Mouse (Mus musculus): ENCODE measurements at regions not wholly inside any gene's neighbourhood (a gene's known extent, or its start where the extent isn't known, plus 50 kb on each side); places are given as distances from the start of the nearest gene placed in this dataset.

- H3K4me1 ChIP-seq = no peaks in the 10 kb centered on the region
- H3K4me3 ChIP-seq = no peak overlapping the region
These were observed 210.5 kb upstream of the Klf14 start for GRCm38 (mm10) chr6:31169343-31169742.

DNA sequence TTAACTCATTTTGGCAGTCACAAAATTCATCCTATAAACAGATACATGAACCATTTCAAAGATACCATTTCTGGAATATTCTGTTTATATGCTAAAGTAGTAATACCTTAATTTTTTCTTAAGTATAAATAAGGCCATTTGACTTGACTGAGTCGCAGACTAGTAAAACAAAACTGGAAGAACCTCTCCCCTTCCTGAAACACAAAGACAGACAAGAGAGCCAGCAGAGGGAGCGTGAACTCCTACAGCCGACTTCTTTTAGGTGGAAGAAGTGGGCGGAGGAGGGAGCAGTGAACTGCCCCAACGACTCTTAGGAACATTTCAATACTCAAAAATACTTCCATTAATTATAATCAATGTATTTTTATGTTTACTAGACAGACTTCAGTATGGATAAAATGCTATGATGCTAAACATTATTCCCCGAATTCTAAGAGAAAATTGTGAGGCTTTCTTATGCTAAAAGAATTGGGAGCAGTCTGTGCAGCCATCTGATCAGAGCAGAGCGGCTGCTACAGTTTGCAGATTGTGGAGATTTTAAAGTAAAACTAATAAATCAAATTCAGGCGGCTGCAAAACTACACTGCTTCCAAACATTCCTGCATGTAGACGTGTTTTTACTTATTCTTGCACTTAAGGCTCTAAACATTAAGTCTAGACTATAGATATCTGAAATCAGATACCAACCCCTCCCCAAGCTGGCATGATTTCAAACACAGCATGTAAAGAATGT is 211.2 kb upstream of the Klf14 start:
- no peak overlapping the region for H3K4me3 ChIP-seq
- no peaks in the 10 kb centered on the region for H3K27me3 ChIP-seq (ENCODE audit: low read depth, poor library complexity, severe bottlenecking)
- WGBS = 70% methylated on average over 9 of the region's 9 CpGs
- no peaks in the 10 kb centered on the region for H3K4me1 ChIP-seq
- H3K9me3 ChIP-seq (replicated peaks) = no peaks in the 10 kb centered on the region
- H3K36me3 ChIP-seq = no peaks in the 10 kb centered on the region
- no peak overlapping the region for H3K27ac ChIP-seq (replicated peaks)
- DNase-seq (ENCODE audit: low spot score) = no peak

More at GRCm38 (mm10) chr6:31169343-31169742, 210.5 kb upstream of the Klf14 start:
- no peak for DNase-seq (ENCODE audit: low spot score)
- H3K27me3 ChIP-seq (ENCODE audit: low read depth, poor library complexity, severe bottlenecking) = no peaks in the 10 kb centered on the region; the same call in 1 of the 2 replicates
- H3K36me3 ChIP-seq = no peaks in the 10 kb centered on the region
- no peak overlapping the region for H3K27ac ChIP-seq (replicated peaks)
- WGBS = 89% methylated on average over 9 of the region's 9 CpGs
- no peaks in the 10 kb centered on the region for H3K9me3 ChIP-seq (replicated peaks)

GRCm38 (mm10) chr6:31171831-31172569 is 213.1 kb upstream of the Klf14 start:
- no peak for DNase-seq (ENCODE audit: low spot score)
- no peaks in the 10 kb centered on the region for H3K9me3 ChIP-seq (replicated peaks)
- 92% methylated on average over 10 of the region's 10 CpGs for WGBS

GRCm38 (mm10) chr6:31175769-31176168 is 216.9 kb upstream of the Klf14 start:
- no peaks in the 10 kb centered on the region for H3K4me1 ChIP-seq
- H3K36me3 ChIP-seq = no peaks in the 10 kb centered on the region
- 79% methylated on average over 6 of the region's 6 CpGs for WGBS
- no peaks in the 10 kb centered on the region for H3K9me3 ChIP-seq (replicated peaks)
- DNase-seq (ENCODE audit: low spot score) = no peak
- no peak overlapping the region for H3K27ac ChIP-seq (replicated peaks)
- H3K27me3 ChIP-seq (ENCODE audit: low read depth, poor library complexity, severe bottlenecking) = no peaks in the 10 kb centered on the region; the same call in none of the 2 replicates
- H3K4me3 ChIP-seq = no peak overlapping the region

More at GRCm38 (mm10) chr6:31171831-31172569, 213.1 kb upstream of the Klf14 start:
- no peak overlapping the region for H3K4me3 ChIP-seq
- no peaks in the 10 kb centered on the region for H3K36me3 ChIP-seq
- no peaks in the 10 kb centered on the region for H3K27me3 ChIP-seq (ENCODE audit: low read depth, poor library complexity, severe bottlenecking)
- no peaks in the 10 kb centered on the region for H3K4me1 ChIP-seq
- no peak overlapping the region for H3K27ac ChIP-seq (replicated peaks)

- Histone ChIP-seq H3K4me3 (no peak overlapping the region), H3K27me3 (ENCODE audit: low read depth, poor library complexity, severe bottlenecking) (no peaks in the 10 kb centered on the region; the same call in none of the 2 replicates), H3K4me1 (no peaks in the 10 kb centered on the region), H3K36me3 (no peaks in the 10 kb centered on the region), H3K27ac (replicated peaks) (no peak overlapping the region), H3K9me3 (replicated peaks) (no peaks in the 10 kb centered on the region)
- WGBS = 91% methylated on average over 8 of the region's 8 CpGs
- no peak for DNase-seq (ENCODE audit: low spot score)
These were observed 217.5 kb upstream of the Klf14 start for GRCm38 (mm10) chr6:31176368-31176767.

GRCm38 (mm10) chr6:31176831-31177230 is 218.0 kb upstream of the Klf14 start:
- WGBS = 89% methylated on average over 1 of the region's 1 CpGs
- no peak for DNase-seq (ENCODE audit: low spot score)

DNA sequence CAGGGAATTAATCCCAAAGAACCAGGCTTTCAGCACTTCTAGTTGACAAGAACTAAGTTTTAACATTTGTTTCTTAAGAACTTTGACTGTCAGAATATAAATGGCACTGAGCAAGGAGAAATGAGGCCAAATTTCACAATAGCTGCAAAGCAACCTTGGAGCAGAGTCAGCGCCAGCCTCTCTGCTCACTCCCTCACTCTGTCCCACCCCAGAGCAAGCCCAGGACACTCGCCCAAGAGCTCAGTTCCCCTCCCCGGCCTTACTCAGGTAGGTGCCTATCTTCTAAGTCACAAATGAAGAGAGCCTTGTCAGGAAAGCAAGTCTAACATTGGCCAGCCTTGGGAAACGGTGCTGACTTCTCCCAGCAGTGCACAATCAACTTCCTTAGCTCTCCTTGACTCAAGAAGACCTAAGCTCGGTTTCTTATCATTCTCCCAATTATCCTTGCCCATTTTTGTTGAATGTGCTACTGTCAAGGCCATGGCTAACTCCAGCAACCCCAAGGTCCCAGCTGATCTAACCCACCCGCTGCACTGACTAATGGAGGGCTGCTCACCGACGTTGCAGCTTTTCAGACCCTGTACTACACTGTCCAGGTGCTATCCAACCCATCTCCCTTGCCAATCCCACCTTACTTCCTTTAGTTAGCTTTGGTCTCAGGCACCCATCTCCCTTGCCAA is 219.5 kb upstream of the Klf14 start:
- no peak overlapping the region for H3K4me3 ChIP-seq
- H3K4me1 ChIP-seq = no peaks in the 10 kb centered on the region
- no peak for DNase-seq (ENCODE audit: low spot score)
- H3K9me3 ChIP-seq (replicated peaks) = no peaks in the 10 kb centered on the region
- H3K27ac ChIP-seq (replicated peaks) = no peak overlapping the region
- H3K36me3 ChIP-seq = no peaks in the 10 kb centered on the region
- H3K27me3 ChIP-seq (ENCODE audit: low read depth, poor library complexity, severe bottlenecking) = peaks cover 7% of the 10 kb centered on the region
- WGBS = 86% methylated on average over 8 of the region's 8 CpGs

More at GRCm38 (mm10) chr6:31176831-31177230, 218.0 kb upstream of the Klf14 start:
- Histone ChIP-seq H3K36me3 (no peaks in the 10 kb centered on the region), H3K9me3 (replicated peaks) (no peaks in the 10 kb centered on the region), H3K27ac (replicated peaks) (no peak overlapping the region), H3K4me3 (no peak overlapping the region), H3K4me1 (no peaks in the 10 kb centered on the region), H3K27me3 (ENCODE audit: low read depth, poor library complexity, severe bottlenecking) (peaks cover 1% of the 10 kb centered on the region)

GRCm38 (mm10) chr6:31182284-31182683 is 216.3 kb upstream of the Mkln1 start:
- H3K27ac ChIP-seq (replicated peaks) = no peak overlapping the region
- 87% methylated on average over 6 of the region's 6 CpGs for WGBS
- H3K4me3 ChIP-seq = no peak overlapping the region
- H3K27me3 ChIP-seq (ENCODE audit: low read depth, poor library complexity, severe bottlenecking) = peaks cover 7% of the 10 kb centered on the region
- H3K4me1 ChIP-seq = no peaks in the 10 kb centered on the region
- H3K36me3 ChIP-seq = no peaks in the 10 kb centered on the region
- H3K9me3 ChIP-seq (replicated peaks) = no peaks in the 10 kb centered on the region
- DNase-seq (ENCODE audit: low spot score) = no peak

DNA sequence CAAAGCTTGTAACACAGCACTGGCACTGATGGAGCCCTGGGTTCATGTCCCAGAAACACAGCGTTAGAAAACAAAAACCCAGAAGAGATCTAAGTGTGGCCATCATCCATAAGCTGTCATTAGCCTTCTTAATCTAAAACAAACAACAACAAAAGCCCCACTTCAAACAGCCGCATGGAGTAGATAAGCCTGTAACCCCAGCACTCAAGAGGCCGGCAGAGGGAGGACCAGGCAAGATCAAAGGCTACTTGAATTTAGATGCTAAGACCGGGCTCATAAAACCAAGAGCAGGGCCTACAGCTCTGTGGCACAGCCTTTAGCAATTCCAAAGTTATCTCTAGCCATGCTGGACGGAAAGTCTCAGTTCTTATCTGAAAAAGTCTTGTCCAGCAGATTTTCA is 215.4 kb upstream of the Mkln1 start:
- DNase-seq (ENCODE audit: low spot score) = no peak
- no peak overlapping the region for H3K4me3 ChIP-seq
- H3K27me3 ChIP-seq (ENCODE audit: low read depth, poor library complexity, severe bottlenecking) = peaks cover 7% of the 10 kb centered on the region; the same call in 1 of the 2 replicates
- H3K4me1 ChIP-seq = no peaks in the 10 kb centered on the region
- no peaks in the 10 kb centered on the region for H3K9me3 ChIP-seq (replicated peaks)
- WGBS = 34% methylated on average over 5 of the region's 5 CpGs
- no peak overlapping the region for H3K27ac ChIP-seq (replicated peaks)
- no peaks in the 10 kb centered on the region for H3K36me3 ChIP-seq

DNA sequence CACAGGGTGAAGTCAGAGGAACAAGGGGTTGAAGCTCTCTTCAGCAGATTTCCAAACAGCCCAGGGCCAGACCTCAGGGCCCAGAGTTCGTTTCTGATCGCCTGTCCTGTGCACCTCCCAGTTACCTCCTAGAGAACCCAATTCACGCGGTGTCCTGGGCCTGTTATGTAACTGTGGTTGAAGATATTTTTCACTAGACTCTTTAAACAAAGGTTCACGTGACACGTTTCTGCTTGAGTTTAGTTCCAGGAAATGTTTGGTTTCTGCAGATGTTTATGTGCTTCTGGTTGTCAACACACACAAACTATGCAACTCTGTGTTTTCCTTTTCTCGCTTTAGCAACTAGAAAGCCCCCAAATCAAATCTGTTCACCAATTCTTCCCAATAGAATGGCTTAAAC is 214.0 kb upstream of the Mkln1 start:
- Histone ChIP-seq H3K36me3 (no peaks in the 10 kb centered on the region), H3K9me3 (replicated peaks) (no peaks in the 10 kb centered on the region), H3K4me3 (no peak overlapping the region), H3K27ac (replicated peaks) (no peak overlapping the region), H3K4me1 (no peaks in the 10 kb centered on the region), H3K27me3 (ENCODE audit: low read depth, poor library complexity, severe bottlenecking) (peaks cover 7% of the 10 kb centered on the region; the same call in 1 of the 2 replicates)
- WGBS = 91% methylated on average over 7 of the region's 7 CpGs
- no peak for DNase-seq (ENCODE audit: low spot score)

- Histone ChIP-seq H3K36me3 (no peaks in the 10 kb centered on the region), H3K9me3 (replicated peaks) (no peaks in the 10 kb centered on the region), H3K4me1 (no peaks in the 10 kb centered on the region), H3K27me3 (ENCODE audit: low read depth, poor library complexity, severe bottlenecking) (peaks cover 7% of the 10 kb centered on the region; the same call in 1 of the 2 replicates), H3K4me3 (no peak overlapping the region), H3K27ac (replicated peaks) (no peak overlapping the region)
- 84% methylated on average over 2 of the region's 2 CpGs for WGBS
- no peak for DNase-seq (ENCODE audit: low spot score)
These were observed 213.4 kb upstream of the Mkln1 start for GRCm38 (mm10) chr6:31185151-31185550.

DNA sequence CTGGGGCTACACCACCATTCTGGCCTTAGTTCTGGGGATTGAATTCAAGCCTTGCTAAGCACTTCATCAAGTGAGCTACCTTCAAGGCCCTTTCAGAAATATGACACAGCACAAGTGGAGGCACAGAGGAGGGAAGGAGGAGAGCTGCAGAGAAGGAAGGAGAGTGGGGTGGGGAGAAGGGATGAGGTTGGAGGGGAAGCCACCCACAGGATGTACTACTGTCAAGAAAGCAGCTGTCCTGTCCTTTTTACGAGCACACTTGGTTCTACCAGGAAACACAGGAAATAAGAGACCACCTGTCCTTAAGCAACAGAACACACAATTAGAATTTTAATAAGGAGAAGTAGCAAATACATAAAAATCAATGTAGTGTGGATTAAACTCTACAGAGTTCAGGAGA is 210.5 kb upstream of the Mkln1 start:
- Histone ChIP-seq H3K4me1 (no peaks in the 10 kb centered on the region), H3K27me3 (ENCODE audit: low read depth, poor library complexity, severe bottlenecking) (no peaks in the 10 kb centered on the region; the same call in 1 of the 2 replicates), H3K27ac (replicated peaks) (no peak overlapping the region), H3K9me3 (replicated peaks) (no peaks in the 10 kb centered on the region), H3K4me3 (no peak overlapping the region), H3K36me3 (no peaks in the 10 kb centered on the region)
- WGBS = 96% methylated on average over 1 of the region's 1 CpGs
- DNase-seq (ENCODE audit: low spot score) = no peak
